Mouse (Mus musculus): Measurements from ENCODE around the gene Mob1b. TPM values are rescaled to one million over a fixed set of nuclear protein-coding genes. Genes with fewer than 3 reads are reported as not detected.

Gene Mob1b
- polyA plus RNA-seq, 1 experiment from 2014 or later, result 6.2 TPM

GRCm38 (mm10) chr5:88711618-88712224 lies 8.9 kb upstream of the Mob1b start:
- DNase-seq, result no peak
- ATAC-seq, result no peak
- no peak for TF ChIP-seq EP300 (IDR thresholded peaks at IDR 0.05; ENCODE audit: low read depth)
- no peak for TF ChIP-seq CTCF (IDR thresholded peaks at IDR 0.05; ENCODE audit: low read depth)
- H3K4me3 ChIP-seq (ENCODE audit: low read depth, low read length), result no peak overlapping the region
- H3K36me3 ChIP-seq (replicated peaks; ENCODE audit: insufficient read depth, low read length), result no peaks in the 10 kb centered on the region
- H3K9ac ChIP-seq (replicated peaks), result no peak overlapping the region
- H3K9me3 ChIP-seq (ENCODE audit: low read length), result no peaks in the 10 kb centered on the region
- 49% methylated on average over 10 of the region's 10 CpGs for WGBS (ENCODE audit: insufficient replicate concordance)
- no peaks in the 10 kb centered on the region for H3K27me3 ChIP-seq (ENCODE audit: insufficient read depth, low read length)
- H3K4me1 ChIP-seq (ENCODE audit: insufficient read depth), result no peaks in the 10 kb centered on the region
- H3K4me2 ChIP-seq (ENCODE audit: low read depth, low read length), result no peak overlapping the region
- no peak overlapping the region for H3K27ac ChIP-seq (ENCODE audit: low read depth)

DNA sequence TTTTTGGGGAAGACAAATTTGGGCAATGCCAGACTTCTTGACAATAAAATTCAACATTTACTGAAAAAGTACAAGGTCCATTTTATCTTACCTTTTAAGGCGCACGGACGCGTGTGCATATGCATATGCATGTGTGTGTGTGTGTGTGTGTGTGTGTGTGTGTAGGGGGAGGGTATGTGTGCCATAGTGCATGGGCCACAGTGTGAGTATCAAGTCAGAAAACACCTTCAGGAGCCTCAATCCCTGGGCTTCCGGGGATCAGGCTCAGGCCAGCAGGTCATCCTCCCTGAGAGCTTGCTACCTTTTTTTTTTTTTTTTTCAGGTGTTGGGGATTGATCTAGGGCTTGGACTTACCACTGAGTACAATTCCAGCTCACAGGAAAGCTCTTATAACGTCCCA lies 8.3 kb upstream of the Mob1b start:
- no peaks in the 10 kb centered on the region for H3K27me3 ChIP-seq (ENCODE audit: insufficient read depth, low read length)
- ATAC-seq (no peak), DNase-seq (no peak)
- H3K4me3 ChIP-seq (ENCODE audit: low read depth, low read length), result no peak overlapping the region
- no peaks in the 10 kb centered on the region for H3K4me1 ChIP-seq (ENCODE audit: insufficient read depth)
- 70% methylated on average over 6 of the region's 6 CpGs for WGBS (ENCODE audit: insufficient replicate concordance)
- H3K9ac ChIP-seq (replicated peaks), result no peak overlapping the region
- TF ChIP-seq EP300 (IDR thresholded peaks at IDR 0.05; ENCODE audit: low read depth), result no peak
- no peak for TF ChIP-seq CTCF (IDR thresholded peaks at IDR 0.05; ENCODE audit: low read depth)
- H3K27ac ChIP-seq (ENCODE audit: low read depth), result no peak overlapping the region
- no peaks in the 10 kb centered on the region for H3K36me3 ChIP-seq (replicated peaks; ENCODE audit: insufficient read depth, low read length)
- H3K4me2 ChIP-seq (ENCODE audit: low read depth, low read length), result no peak overlapping the region
- H3K9me3 ChIP-seq (ENCODE audit: low read length), result no peaks in the 10 kb centered on the region

GRCm38 (mm10) chr5:88716983-88717382 lies 3.7 kb upstream of the Mob1b start:
- WGBS (ENCODE audit: insufficient replicate concordance), result 78% methylated on average over 2 of the region's 2 CpGs
- TF ChIP-seq EP300 (IDR thresholded peaks at IDR 0.05; ENCODE audit: low read depth) (no peak), CTCF (IDR thresholded peaks at IDR 0.05; ENCODE audit: low read depth) (no peak)

DNA sequence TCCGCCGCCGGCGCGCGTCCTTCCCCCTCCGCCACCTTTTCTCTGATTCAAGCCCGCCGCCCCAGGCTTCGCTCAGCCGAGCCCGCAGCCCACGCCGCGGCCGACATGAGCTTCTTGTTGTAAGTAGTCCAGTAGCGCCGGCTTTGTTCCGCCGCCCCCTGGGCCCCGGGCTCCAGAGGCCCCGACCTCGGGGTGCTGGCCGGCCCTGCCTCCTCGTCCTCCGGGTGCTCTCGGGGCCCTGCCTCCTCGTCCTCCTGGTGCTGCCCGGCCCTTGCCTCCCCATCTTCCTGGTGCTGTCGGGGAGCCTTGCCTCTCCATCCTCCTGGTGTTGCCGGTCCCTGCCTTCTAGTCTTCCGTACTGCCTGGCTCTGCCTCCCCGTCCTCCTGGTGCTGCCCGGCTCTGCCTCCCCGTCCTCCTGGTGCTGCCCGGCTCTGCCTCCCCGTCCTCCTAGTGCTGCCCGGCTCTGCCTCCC lies 384 bp downstream of the Mob1b start:
- ATAC-seq (peak; percentile 40), DNase-seq (no peak)
- Histone ChIP-seq H3K9ac (replicated peaks) (peak overlapping the region; percentile 95), H3K4me1 (ENCODE audit: insufficient read depth) (peaks cover 41% of the 10 kb centered on the region), H3K4me3 (ENCODE audit: low read depth, low read length) (peak overlapping the region; percentile 97), H3K27ac (ENCODE audit: low read depth) (peak overlapping the region; percentile 93), H3K27me3 (ENCODE audit: insufficient read depth, low read length) (no peaks in the 10 kb centered on the region), H3K36me3 (replicated peaks; ENCODE audit: insufficient read depth, low read length) (no peaks in the 10 kb centered on the region), H3K4me2 (ENCODE audit: low read depth, low read length) (peak overlapping the region; percentile 95), H3K9me3 (ENCODE audit: low read length) (no peaks in the 10 kb centered on the region)
- TF ChIP-seq EP300 (IDR thresholded peaks at IDR 0.05; ENCODE audit: low read depth), result no peak
- no peak for TF ChIP-seq CTCF (IDR thresholded peaks at IDR 0.05; ENCODE audit: low read depth)
- WGBS (ENCODE audit: insufficient replicate concordance), result 3% methylated on average over 34 of the region's 38 CpGs

More at GRCm38 (mm10) chr5:88716983-88717382, 3.7 kb upstream of the Mob1b start:
- DNase-seq (no peak), ATAC-seq (no peak)
- no peak overlapping the region for H3K4me3 ChIP-seq (ENCODE audit: low read depth, low read length)
- peaks cover 12% of the 10 kb centered on the region for H3K4me1 ChIP-seq (ENCODE audit: insufficient read depth)
- no peak overlapping the region for H3K9ac ChIP-seq (replicated peaks)
- no peak overlapping the region for H3K27ac ChIP-seq (ENCODE audit: low read depth)
- H3K9me3 ChIP-seq (ENCODE audit: low read length), result no peaks in the 10 kb centered on the region
- no peaks in the 10 kb centered on the region for H3K36me3 ChIP-seq (replicated peaks; ENCODE audit: insufficient read depth, low read length)
- H3K27me3 ChIP-seq (ENCODE audit: insufficient read depth, low read length), result no peaks in the 10 kb centered on the region
- H3K4me2 ChIP-seq (ENCODE audit: low read depth, low read length), result no peak overlapping the region

- peak overlapping the region; percentile 97 for H3K4me3 ChIP-seq (ENCODE audit: low read depth, low read length)
- no peak for TF ChIP-seq EP300 (IDR thresholded peaks at IDR 0.05; ENCODE audit: low read depth)
- TF ChIP-seq CTCF (IDR thresholded peaks at IDR 0.05; ENCODE audit: low read depth), result no peak
- no peaks in the 10 kb centered on the region for H3K36me3 ChIP-seq (replicated peaks; ENCODE audit: insufficient read depth, low read length)
- ATAC-seq, result peak; percentile 43
- no peaks in the 10 kb centered on the region for H3K27me3 ChIP-seq (ENCODE audit: insufficient read depth, low read length)
- H3K4me2 ChIP-seq (ENCODE audit: low read depth, low read length), result peak overlapping the region; percentile 95
- WGBS (ENCODE audit: insufficient replicate concordance), result 2% methylated on average over 31 of the region's 31 CpGs
- peak; percentile 77 for DNase-seq
- peaks cover 41% of the 10 kb centered on the region for H3K4me1 ChIP-seq (ENCODE audit: insufficient read depth)
- H3K9ac ChIP-seq (replicated peaks), result peak overlapping the region; percentile 95
- H3K27ac ChIP-seq (ENCODE audit: low read depth), result peak overlapping the region; percentile 93
- no peaks in the 10 kb centered on the region for H3K9me3 ChIP-seq (ENCODE audit: low read length)
These were observed 1.0 kb downstream of the Mob1b start for GRCm38 (mm10) chr5:88721565-88722212.

GRCm38 (mm10) chr5:88722213-88722600 lies 1.6 kb downstream of the Mob1b start:
- Histone ChIP-seq H3K4me1 (ENCODE audit: insufficient read depth) (peaks cover 41% of the 10 kb centered on the region), H3K9me3 (ENCODE audit: low read length) (no peaks in the 10 kb centered on the region), H3K4me2 (ENCODE audit: low read depth, low read length) (peak overlapping the region; percentile 95), H3K4me3 (ENCODE audit: low read depth, low read length) (peak overlapping the region; percentile 97), H3K27me3 (ENCODE audit: insufficient read depth, low read length) (no peaks in the 10 kb centered on the region), H3K36me3 (replicated peaks; ENCODE audit: insufficient read depth, low read length) (no peaks in the 10 kb centered on the region), H3K27ac (ENCODE audit: low read depth) (peak overlapping the region; percentile 93), H3K9ac (replicated peaks) (peak overlapping the region; percentile 95)
- no peak for ATAC-seq
- TF ChIP-seq EP300 (IDR thresholded peaks at IDR 0.05; ENCODE audit: low read depth) (no peak), CTCF (IDR thresholded peaks at IDR 0.05; ENCODE audit: low read depth) (no peak)
- 25% methylated on average over 4 of the region's 4 CpGs for WGBS (ENCODE audit: insufficient replicate concordance)
- peak; percentile 29 for DNase-seq
